Mouse (Mus musculus): ENCODE results near the gene Sox6.

Sox6 gene

GRCm38 (mm10) chr7:115745672-115746253 is 292.8 kb downstream of the Sox6 start:
- no peak for DNase-seq

- DNase-seq: no peak
These were observed 304.5 kb downstream of the Sox6 start for GRCm38 (mm10) chr7:115734137-115734536.

GRCm38 (mm10) chr7:115732824-115733223 is 305.8 kb downstream of the Sox6 start:
- DNase-seq: no peak

DNA sequence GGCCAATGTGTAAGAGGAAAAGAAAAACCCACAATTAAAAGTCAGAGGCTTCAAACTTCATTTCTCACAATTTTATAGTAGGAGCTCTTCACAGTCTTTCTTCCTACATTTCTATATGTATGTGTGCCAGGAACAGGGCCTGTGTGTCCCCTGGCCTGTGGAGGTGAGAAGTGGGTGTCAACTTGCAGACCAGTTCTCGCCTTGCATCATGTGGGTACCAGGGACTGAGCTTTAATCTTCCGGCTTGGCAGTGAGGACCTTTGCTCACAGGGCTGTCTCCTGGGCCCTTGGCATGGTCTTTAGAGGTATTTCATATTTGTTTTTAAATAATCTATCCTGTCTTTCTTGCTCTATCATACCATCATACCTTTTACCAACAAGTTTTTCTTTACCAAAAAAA is 311.8 kb downstream of the Sox6 start:
- DNase-seq: no peak

- DNase-seq: no peak
These were observed 314.2 kb downstream of the Sox6 start for GRCm38 (mm10) chr7:115724404-115724803.

GRCm38 (mm10) chr7:115721624-115722540 is 316.7 kb downstream of the Sox6 start:
- DNase-seq: no peak

DNA sequence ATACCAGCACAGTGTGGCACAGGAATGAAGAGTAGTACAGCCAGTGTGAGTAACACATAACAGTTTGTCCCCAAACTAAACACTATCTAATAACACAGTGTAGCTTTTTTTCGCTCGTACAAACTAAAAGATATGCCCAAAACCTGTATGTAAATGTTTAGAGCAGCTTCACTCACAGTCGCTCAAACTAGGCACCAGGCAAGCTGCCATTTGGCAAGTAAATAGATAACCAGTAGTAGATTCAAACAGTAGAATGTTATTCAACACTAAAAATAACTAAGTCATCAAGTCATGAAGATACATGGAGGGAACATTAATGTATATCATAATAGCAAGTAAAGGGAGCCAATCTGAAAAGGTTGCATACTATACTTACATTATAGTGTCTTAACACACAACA is 318.8 kb downstream of the Sox6 start:
- DNase-seq: no peak

- no peak for DNase-seq
These were observed 332.5 kb downstream of the Sox6 start for GRCm38 (mm10) chr7:115706141-115706540.

GRCm38 (mm10) chr7:115698105-115698504 is 340.5 kb downstream of the Sox6 start:
- no peak for DNase-seq

GRCm38 (mm10) chr7:115693206-115693605 is 345.4 kb downstream of the Sox6 start:
- DNase-seq: no peak

GRCm38 (mm10) chr7:115691091-115691490 is 347.5 kb downstream of the Sox6 start:
- DNase-seq: no peak

GRCm38 (mm10) chr7:115686687-115687086 is 351.9 kb downstream of the Sox6 start:
- DNase-seq: no peak

DNA sequence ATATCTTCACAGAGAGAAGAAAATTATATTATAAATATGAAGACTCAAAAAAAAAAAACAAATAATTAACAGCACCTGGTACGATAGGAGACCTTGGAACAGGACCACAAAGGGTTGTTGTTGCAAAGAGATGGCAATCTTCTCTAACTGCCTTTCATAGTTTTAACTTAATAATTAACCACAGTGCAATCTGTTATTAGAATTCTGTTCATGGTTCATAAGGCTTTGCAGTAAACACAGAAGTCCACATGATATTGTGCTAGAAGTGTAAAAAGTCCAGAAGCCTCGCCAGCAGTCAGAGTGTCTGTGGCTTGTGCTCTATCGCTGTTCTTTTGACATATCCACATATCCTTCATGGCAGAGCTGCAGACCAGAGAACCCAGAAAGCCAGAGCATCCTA is 354.5 kb downstream of the Sox6 start:
- no peak for DNase-seq

- no peak for DNase-seq
These were observed 366.8 kb downstream of the Sox6 start for GRCm38 (mm10) chr7:115671749-115672148.

- DNase-seq: no peak
These were observed 367.3 kb downstream of the Sox6 start for GRCm38 (mm10) chr7:115671272-115671671.

DNA sequence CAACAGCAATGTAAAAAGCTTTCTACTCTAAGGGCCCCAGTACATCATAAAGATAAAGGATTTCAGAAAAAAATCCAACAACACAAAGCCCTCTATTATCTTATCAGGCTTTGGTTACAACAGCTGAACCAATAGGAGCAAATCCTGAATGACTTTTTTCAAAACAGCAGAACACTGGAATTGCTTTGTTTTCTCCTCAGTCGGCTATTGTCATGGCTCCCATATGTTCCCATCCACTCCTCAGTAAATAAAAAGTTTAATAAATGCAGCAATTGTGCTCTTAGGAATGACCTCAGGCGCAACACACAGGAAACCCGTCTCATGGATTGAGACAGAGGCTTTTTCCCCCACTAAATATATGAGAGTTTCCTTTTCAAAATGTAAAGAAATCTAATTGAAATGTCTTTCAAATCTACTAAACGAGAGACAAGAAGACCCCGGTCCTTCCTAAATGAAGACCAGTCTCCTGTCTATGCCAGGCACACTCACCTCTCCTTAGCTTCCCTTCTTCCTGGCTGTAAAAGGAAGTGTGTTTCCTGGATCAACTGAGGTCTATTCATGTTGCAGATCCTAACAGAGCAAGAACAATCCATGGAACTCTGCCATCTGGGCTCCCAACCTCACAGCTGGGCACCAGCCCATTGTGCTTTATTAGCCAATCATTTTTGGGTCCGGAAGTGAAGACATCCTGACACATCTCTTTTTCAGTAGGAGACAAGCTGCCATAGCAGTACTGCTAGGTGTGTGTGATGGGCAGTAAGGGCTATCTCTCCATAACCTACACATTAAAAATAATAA is 369.2 kb downstream of the Sox6 start:
- peak; percentile 20 for DNase-seq

DNA sequence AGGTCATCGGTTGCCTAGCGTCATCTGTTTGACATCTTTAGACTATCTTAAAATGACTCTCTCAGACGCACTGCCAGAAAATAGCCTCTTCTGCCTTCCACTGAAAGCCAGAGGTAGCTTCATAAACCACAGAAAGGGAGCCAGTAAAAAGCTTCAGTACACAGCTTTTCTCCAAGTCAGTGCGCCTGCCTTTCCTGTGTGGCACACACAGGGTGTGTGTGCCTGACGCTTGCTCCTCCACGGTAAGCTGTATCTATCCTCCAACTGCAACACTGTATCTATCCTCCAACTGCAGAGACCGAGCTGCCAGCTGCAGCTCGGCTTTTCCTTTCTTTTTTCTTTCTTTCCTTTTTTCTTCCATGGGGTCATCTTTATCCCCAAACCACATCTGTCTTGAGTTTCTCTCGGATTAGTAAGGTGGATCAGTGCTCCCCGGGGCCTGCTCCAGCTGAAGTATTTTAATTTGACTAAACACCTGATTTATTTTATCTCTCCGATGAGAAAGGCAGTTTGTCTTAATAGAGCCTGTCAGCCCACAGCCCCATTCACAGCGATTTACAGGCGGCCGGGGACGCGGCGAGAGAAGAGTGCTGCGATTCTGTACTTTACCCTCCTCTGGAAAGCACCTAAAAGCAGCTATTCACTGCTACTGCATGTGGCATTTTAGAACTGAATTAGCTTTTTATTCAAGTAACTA is 371.8 kb downstream of the Sox6 start:
- DNase-seq: no peak

- DNase-seq: no peak
These were observed 375.2 kb downstream of the Sox6 start for GRCm38 (mm10) chr7:115663399-115663798.

- DNase-seq: no peak
These were observed 376.5 kb downstream of the Sox6 start for GRCm38 (mm10) chr7:115662121-115662520.

DNA sequence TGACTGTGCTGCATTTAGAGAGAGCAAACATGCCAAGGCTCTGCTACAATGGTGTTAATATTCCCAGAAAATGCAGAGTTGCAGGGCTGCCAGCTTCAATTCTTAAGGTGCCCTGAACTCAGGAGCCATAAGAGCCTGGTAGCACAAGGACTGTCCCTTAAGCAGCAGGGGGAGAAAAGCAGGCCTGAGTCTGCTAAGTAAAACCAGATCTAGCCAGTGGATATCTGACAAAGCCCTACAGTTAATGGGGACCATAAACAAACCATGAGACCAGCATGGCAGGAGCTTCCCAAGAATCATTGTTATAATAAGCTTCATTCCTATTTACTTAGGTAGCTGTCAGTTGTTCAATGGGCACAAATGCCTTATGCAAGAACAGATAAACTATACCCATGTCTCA is 391.9 kb downstream of the Sox6 start:
- no peak for DNase-seq

- DNase-seq: no peak
These were observed 392.6 kb downstream of the Sox6 start for GRCm38 (mm10) chr7:115645971-115646447.

DNA sequence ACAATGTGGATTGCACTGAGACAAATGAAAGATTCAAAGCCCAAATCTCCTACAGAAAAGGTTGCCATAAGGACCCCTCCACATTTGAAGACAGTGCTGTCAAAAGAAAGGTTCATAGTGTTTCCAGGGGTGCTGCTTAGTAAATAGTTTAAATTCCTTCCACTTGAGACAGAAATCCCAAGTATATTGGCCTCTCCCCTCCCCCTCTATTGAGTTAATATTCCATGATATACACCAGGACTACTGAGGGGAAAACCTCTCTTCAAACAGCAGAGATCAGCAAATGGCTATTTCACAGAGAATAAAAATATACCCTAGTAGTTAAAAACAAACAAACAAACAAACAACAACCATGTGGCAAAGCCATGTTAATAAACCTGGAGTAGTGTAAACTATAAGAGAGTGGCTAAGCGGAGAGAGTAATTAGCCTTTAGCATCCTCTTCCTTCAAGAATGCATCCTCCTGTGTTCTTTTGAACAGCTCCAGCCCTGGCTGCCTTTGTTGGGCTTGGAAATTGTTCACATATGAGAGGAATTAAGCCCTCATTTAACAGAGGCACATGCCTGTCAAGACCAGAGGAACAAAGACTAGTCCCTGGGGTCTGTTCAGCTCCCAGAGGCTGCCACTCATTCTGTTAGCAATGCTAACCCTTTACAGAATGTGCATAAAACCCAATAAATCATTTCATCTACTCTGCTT is 393.2 kb downstream of the Sox6 start:
- no peak for DNase-seq

All from layer of hippocampus, adult 9-11 months (tissue).